Mouse (Mus musculus) neutrophil, adult 5-6 weeks (primary cell): ENCODE measurements around the gene Mmp28. TPM values are rescaled to one million over a fixed set of nuclear protein-coding genes. Genes with fewer than 3 reads are reported as not detected.

Experiments
- ATAC-seq: fragments of 151-379, 151-347 bp; 2 replicates; pipeline ENCODE4 v1.8.0; 2017; ENCODE audit warnings: mild to moderate bottlenecking, moderate TSS enrichment; ENCODE audit not compliant: insufficient number of reproducible peaks, poor library complexity, low FRiP score, severe bottlenecking; ENCODE audit errors: extremely low read depth
- total RNA-seq: library from RNA; stranded (forward); fragments of 200-1000 nt; gene quantifications from 2 replicates; pipeline ENCODE4 v1.2.3, GENCODE M21; 2017

Gene Mmp28
- total RNA-seq: 0.25 TPM in 1 of 2 replicates, not detected in the other

DNA sequence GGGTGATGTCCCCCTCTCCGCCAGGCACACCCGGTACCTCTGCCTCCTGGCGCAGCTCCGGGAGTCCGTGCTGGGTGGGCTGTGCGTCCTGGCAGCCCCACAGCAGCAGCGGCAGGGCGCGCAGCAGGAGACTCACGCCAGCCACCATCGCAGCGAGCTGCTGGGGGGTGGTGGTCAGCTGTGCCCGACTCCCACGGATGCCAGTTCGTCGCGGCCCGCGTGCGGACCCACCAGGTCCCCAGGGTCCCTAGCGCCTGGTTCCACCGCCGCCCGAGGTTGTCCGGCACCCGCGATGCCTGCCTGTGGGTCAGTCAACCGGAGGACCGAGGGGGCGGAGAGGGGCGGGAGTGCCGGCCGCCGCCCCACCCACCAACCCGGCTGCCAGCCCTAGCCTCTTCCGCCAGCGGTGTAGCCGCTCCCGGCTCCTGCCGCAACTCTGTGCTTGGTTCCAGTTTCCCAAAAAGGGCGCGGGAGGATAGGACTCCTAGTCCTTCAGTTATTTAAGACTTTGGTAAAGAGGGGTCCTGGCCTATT is at the start of gene Mmp28:
Mmp28 (minus strand) TSS at position 361 of the 534 bp plus-strand sequence.
- ATAC-seq: no peak

GRCm38 (mm10) chr11:83509521-83509920 is 46.6 kb upstream of the Mmp28 start:
- ATAC-seq: no peak

DNA sequence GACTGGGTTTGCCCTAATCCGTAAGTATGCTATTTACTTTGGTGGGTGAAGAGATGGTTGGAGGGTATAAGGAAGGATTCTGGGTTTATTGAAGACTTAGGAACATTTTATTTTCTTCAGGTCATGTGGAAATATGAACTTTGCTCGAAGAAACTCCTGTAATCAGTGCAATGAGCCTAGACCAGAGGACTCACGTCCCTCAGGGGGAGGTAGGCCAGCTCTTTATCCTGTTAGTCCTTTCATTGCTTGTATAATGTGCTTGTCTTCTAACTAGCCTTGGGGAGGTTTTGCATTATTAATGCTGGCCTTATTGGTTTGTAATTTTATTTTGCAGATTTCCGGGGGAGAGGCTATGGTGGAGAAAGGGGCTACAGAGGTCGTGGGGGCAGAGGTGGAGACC is 41.4 kb upstream of the Mmp28 start:
- no peak for ATAC-seq

DNA sequence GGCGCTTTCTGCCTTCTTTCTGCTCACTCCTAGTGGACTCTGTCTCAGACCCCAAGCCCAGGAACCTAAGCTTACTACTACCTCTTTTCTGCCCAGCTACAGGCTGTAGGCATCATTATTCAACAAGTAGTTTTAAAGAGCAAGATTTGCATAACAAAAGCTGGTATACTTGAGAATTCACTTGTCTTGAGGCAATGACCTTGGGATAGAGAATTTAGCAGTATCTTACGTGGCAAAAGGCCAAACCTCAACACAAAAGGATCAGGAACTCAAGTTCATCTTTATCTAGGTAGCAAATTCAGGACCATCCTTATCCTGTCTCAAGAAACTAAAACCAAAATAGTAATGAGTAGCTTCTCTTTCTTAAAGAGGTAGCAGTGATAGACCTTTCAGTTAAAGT is 32.7 kb upstream of the Mmp28 start:
- no peak for ATAC-seq

DNA sequence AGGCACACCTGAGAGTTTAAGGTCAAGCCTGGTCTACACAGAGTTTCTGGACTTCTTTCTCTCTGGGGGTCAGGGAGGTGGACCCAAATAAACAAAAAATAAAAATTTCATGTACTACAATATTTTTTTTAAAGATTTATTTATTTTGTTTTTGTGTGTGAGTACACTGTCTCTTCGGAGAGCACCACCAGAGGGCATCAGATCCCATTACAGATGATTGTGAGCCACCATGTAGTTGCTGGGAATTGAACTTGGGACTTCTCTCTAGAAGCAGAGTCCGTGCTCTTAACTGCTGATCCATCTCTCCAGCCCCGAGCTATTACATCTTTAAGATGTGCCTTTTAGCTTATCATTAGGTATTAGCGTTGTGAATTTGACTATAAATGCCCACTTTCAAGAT is 28.6 kb upstream of the Mmp28 start:
- ATAC-seq: no peak

- ATAC-seq: no peak
Measured at GRCm38 (mm10) chr11:83473235-83474016, 10.6 kb upstream of the Mmp28 start.

- peak; percentile 99 for ATAC-seq
Measured at GRCm38 (mm10) chr11:83472324-83473234, 9.7 kb upstream of the Mmp28 start, which contains the start of gene Taf15. Gene Taf15 (plus strand): TSS chr11:83473086.

DNA sequence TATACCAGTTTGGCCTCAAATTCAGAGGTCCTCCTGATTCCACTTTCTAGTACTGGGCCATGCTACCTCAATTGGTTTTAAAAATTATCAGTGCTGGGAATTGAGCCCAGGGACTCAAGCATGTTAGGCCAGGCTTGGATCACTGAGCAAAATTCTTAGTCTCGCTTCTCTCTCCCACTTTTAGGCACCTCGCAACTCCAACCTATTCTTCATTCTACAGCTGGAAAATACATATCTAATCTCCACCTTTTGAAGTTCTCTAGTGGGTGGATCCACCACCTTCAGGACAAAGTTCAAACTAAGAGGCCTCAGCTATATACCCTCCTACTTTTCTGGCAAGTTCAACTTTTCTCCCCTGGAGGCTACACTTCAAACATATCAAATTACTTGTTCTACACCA is 8.9 kb upstream of the Mmp28 start:
- ATAC-seq: no peak

DNA sequence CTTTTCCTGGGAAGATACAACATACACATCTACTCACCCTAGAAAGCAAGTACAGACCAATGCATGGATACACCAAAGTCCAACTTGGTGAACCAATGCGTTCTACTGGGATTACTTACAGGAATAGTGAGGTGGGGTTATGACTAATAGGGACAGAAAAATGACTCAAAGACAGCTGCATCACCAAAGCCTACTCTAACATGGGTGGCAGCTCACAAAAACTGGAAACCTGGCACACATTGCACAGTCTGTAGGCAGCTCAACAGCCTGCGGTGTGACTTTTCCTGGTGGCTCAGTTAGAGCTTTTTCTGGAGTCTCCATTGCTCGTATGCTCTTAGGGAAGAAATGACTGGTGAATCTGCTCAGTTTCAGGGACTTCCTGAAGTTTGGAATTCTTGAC is 5.9 kb upstream of the Mmp28 start:
- no peak for ATAC-seq

DNA sequence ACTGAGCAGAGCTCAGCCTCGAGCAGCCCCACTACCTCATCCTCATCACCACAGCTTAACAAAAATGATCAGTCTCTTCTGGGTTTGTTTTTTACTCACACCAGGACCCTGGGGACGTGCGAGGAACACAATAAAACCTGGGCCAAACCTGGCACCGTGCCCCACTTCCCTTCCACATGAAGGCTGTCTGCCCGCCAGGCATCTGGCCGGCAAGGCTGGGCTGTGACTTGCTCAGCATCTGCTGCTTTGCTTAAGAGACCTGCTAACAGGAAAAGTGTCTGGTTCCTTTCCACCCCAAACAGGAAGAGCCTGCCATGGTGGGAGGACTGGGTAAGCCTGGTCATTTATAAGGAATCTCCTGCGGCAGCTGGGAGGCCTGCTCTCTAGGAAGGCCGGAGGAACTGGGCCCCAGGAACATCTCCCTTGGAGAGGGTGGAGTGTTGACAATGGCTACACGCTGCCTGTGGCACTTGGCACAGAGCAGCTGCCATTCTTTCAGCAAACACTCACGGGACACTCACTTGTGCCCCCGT is 4.3 kb upstream of the Mmp28 start:
- ATAC-seq: no peak

DNA sequence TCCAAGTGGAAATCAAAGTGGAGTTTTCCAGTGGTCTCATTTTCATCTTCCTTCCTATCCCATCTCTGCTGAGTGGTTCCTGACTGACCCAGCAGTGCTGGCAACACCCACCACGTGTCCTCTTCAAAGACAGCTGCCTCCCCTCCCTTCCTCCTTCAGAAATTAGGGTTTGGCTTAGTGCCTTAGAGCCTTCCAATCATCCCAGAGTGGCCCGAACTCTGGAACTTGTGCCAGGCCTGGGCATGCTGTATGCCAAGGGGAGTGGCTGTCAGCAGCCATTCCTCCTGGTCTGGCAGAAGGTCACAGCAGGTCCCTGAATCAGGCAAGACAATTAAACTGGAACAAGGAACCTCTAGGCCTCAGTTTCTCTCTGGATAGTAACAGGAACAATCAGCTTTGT is 3.1 kb upstream of the Mmp28 start:
- no peak for ATAC-seq

GRCm38 (mm10) chr11:83461462-83462027 is 1.3 kb downstream of the Mmp28 start:
- no peak for ATAC-seq

DNA sequence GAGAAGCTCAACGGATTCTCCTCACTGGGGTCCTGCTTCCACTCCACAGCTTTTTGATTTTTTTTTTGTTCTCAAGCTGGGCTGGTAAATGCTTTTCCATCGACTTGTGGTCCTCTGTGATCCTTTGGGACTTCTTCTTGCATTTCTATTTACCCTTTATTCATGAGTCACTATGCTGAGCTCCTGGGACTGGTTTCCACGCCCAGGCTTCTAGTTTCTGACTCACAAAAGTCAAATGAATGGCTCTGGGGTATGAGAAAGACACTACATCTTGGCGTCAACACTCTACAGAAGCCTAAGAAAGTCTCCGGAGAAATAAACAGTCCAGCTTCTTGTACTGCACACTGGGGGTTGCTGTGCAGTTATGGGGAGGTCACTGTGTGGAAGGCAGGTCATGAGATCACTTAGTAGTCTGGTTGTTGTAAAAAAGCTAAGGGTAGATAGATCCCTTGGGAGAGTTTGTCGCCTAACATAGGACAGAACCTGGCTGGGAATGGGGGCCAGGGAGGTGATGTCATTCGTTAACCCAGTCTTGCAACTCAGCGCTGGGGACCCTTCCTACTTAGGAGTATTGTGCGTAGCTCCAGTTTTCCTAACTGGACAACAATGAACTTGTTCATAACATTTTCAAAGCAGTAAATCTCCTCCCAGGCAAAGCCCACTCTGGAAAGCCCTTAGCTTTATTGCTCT is 4.8 kb downstream of the Mmp28 start:
- ATAC-seq: no peak

DNA sequence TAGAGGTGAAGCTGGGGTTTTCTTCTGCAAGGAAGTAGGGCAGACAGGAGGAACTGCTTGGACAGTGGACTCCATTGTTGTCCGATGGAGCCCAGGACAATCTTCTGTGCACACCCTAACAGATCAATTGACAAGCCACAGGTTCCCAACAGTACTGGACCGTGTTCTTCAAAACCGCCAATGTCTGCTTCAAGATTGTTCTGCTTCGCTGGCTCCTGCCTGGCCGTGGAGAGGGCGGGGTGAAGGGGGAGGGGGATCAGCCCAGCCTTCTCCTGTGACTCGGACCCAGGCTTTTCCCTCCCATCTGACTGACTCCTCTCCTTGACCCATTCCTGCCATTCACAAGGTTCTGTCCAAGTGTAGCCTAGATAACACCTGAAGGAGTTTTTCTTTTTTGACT is 5.6 kb downstream of the Mmp28 start:
- ATAC-seq: no peak

DNA sequence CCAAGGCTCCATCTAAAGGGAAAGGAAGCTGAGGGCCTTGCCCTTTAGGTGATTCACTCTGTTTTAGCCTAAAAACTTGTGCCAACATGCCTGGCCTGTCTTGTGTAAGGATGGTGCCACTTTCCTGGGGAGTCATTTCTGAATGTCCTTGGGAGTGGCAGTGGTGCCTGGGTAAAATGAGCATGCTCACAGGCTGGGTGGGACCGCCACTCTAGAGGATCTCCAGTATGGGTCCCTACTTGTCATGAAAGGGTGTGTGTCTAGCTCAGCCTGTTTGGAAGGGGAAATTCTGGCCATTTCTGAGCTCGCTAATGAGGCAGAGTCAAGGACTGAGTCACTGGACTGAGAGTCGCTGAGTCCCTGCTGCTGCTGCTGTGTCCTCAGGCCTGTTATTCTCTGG is 7.3 kb downstream of the Mmp28 start:
- no peak for ATAC-seq

GRCm38 (mm10) chr11:83454548-83454947 is 8.3 kb downstream of the Mmp28 start:
- ATAC-seq: no peak

DNA sequence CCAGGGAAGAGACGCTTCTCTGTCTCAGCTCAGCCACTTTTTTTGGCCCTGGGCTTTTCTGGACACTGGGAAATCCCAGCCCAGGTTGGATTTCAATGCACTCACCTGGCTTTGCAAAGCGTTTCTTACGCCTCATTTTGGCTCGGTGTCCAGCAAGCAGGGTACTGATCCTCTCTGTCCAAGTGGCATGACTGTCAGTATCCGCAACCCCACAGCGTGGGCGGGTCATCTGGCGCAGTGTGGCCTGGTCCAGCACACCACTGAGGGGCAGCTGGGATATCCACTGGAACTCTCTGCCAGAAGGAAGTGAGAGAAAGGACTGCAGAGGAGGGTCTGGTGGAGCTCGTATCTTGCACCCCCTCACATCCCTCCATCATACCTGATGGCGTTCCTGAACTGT is 11.6 kb downstream of the Mmp28 start:
- no peak for ATAC-seq

DNA sequence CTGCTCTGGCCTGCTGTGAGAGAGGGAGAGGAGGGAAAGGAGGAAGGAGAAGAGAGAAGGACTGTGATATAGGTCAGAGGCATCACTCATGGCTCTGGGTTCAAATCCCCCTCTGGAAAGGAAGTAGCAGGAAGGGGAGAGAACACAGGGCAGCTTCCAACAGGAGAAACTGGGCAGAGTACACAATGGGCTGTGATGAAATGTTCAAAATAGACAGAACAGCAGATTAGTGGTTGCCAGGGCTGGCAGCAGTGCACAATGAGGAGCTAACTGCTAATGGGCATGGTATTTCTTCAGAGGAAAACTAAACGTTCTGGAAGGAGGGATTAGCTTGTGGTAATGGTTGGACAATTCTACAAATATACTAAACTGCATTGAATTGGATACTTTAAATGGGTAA is 12.3 kb downstream of the Mmp28 start:
- no peak for ATAC-seq

DNA sequence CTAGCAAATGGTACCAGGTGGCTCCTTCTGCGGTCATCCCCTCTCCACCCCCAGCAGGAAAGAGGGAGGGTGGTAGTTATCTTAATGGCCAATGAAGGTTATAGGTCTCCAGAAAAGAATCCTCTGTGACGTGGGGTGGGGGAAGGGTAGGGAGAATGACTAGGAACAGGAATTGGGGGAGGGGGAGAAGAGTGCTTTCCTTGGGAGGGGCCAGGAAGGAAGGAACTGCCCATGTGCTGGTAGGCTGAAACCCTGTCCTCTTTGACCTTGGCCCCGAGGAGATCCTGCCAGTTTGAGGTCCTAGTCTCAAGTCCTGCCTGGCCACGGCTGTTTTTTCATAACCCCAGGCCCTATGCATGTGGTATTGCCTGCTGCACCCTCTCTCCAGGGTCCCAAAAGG is 13.6 kb downstream of the Mmp28 start:
- no peak for ATAC-seq
